Mouse (Mus musculus): ENCODE data around the gene Gm973.

DNA sequence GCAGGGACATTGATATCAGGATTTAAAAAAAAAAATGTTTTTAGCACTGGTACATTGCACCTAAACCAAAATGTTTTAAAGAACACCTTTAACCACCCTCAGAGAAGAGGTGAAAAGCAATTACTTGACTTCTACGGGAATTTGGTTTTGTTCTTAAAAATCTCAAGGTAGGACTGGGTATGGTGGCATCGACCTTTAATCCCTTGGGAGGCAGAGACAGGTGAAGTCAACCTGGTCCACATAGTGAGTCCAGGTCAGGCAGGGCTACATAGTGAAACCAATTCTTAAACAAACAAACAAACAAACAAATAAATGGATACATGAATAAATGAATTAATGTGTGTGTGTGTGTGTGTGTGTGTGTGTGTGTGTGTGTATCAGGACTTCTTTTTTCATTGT, 11.8 kb upstream of the Gm973 start:
- TF ChIP-seq POLR2A (IDR thresholded peaks at IDR 0.05; ENCODE audit: low read depth, low read length), result no peak
- no peak for TF ChIP-seq CTCF (conservative IDR thresholded peaks at IDR 0.05; ENCODE audit: insufficient read depth, insufficient read length, low read depth, low read length)
